Mouse (Mus musculus): Measurements from ENCODE around the gene F830045P16Rik. TPM values are rescaled to one million over a fixed set of nuclear protein-coding genes. Genes with fewer than 3 reads are reported as not detected.

Gene F830045P16Rik
- polyA plus RNA-seq, 1 experiment from 2014 or later = 0.05 TPM

DNA sequence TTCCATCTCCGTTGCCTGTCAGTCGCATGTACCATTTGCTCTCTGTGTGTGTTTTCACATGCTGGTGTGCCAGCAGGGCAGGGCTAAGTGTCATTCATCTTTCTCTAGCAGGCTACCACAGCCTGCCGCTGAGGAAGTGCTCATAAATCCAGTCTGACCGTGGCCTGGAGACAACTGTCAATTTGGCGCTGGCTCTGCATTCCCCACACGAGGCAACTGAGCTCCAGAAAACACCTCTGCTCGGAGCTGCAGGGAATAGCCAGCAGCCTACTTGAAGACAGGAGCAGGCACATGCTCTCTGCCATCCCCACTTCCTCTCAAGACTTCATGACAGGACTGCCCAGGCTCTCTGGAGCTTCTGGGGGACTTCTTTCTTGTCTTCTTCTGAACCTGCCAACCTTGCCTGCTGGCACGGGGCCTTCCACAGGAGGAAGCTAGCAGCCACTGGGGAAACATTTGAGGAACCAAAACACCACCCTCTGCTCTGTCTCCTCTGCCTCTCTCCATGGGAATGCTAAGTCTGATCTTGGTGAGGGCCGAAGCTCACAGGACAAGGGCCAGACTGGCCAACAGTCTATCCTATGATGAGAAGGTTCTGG lies 13.2 kb upstream of the F830045P16Rik start:
- Histone ChIP-seq H3K4me2 (replicated peaks; ENCODE audit: low read depth) (no peak overlapping the region), H3K4me3 (ENCODE audit: low read depth, low read length) (no peak overlapping the region), H3K4me1 (replicated peaks; ENCODE audit: control insufficient read depth, insufficient read depth) (no peaks in the 10 kb centered on the region), H3K36me3 (ENCODE audit: control insufficient read depth, insufficient read depth, low read length) (no peaks in the 10 kb centered on the region), H3K27me3 (ENCODE audit: control insufficient read depth, insufficient read depth, low read length) (no peaks in the 10 kb centered on the region), H3K27ac (replicated peaks) (no peak overlapping the region), H3K9me3 (ENCODE audit: control insufficient read depth, low read length) (no peaks in the 10 kb centered on the region), H3K9ac (ENCODE audit: low read length) (no peak overlapping the region)
- DNase-seq (ENCODE audit: low spot score) (no peak), ATAC-seq (ENCODE audit: low FRiP score, low TSS enrichment) (no peak)
- 43% methylated on average over 9 of the region's 9 CpGs for WGBS
- TF ChIP-seq CTCF (IDR thresholded peaks at IDR 0.05; ENCODE audit: low read depth) = no peak
- TF ChIP-seq EP300 (optimal IDR thresholded peaks at IDR 0.05) = no peak

DNA sequence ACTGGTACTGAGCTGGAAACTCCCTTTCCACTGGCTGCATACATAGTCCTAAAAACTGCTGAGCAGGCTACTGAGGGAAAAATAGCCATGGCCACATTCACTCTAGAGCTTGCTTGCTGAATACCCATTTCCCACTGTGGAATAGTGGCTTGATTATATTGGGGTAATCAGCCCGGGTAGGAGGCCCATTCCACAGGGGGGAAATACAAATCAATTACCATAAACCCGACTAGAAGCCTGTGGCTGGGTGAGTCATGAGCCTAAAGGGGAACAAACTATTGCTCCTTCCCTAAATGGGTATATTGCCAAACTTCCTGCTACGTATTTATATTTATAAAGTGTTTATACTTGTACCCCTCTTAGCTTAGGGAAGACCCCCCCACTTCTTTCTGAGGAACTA lies 10.4 kb upstream of the F830045P16Rik start:
- no peak overlapping the region for H3K27ac ChIP-seq (replicated peaks)
- no peak overlapping the region for H3K4me3 ChIP-seq (ENCODE audit: low read depth, low read length)
- no peak for TF ChIP-seq EP300 (optimal IDR thresholded peaks at IDR 0.05)
- no peak for TF ChIP-seq CTCF (IDR thresholded peaks at IDR 0.05; ENCODE audit: low read depth)
- H3K9ac ChIP-seq (ENCODE audit: low read length) = no peak overlapping the region
- H3K36me3 ChIP-seq (ENCODE audit: control insufficient read depth, insufficient read depth, low read length) = no peaks in the 10 kb centered on the region
- no peak overlapping the region for H3K4me2 ChIP-seq (replicated peaks; ENCODE audit: low read depth)
- ATAC-seq (ENCODE audit: low FRiP score, low TSS enrichment) = no peak
- WGBS = 56% methylated on average over 3 of the region's 3 CpGs
- H3K9me3 ChIP-seq (ENCODE audit: control insufficient read depth, low read length) = no peaks in the 10 kb centered on the region
- H3K27me3 ChIP-seq (ENCODE audit: control insufficient read depth, insufficient read depth, low read length) = no peaks in the 10 kb centered on the region
- H3K4me1 ChIP-seq (replicated peaks; ENCODE audit: control insufficient read depth, insufficient read depth) = no peaks in the 10 kb centered on the region
- no peak for DNase-seq (ENCODE audit: low spot score)

DNA sequence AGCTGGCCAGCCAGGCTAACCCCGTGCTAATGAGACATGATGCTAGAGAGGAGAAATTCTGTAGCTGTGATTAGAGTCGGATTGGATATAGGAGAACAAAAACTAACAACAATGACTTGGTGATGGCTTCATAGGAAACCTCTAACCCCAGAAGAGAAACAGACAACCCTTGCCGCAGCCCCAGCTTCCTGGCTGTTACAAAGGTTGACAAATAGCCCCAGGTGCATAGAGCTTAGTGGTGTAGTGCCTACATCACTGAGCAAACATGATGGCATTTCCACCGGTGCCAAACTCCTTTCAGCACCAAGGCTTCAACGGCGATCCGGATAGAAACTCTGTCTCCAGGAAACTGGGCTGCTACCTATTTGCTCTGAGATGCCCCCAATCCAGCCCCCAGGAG lies 9.2 kb upstream of the F830045P16Rik start:
- Histone ChIP-seq H3K27ac (replicated peaks) (no peak overlapping the region), H3K36me3 (ENCODE audit: control insufficient read depth, insufficient read depth, low read length) (no peaks in the 10 kb centered on the region), H3K9ac (ENCODE audit: low read length) (no peak overlapping the region), H3K4me3 (ENCODE audit: low read depth, low read length) (no peak overlapping the region), H3K27me3 (ENCODE audit: control insufficient read depth, insufficient read depth, low read length) (no peaks in the 10 kb centered on the region), H3K9me3 (ENCODE audit: control insufficient read depth, low read length) (no peaks in the 10 kb centered on the region), H3K4me1 (replicated peaks; ENCODE audit: control insufficient read depth, insufficient read depth) (no peaks in the 10 kb centered on the region), H3K4me2 (replicated peaks; ENCODE audit: low read depth) (no peak overlapping the region)
- TF ChIP-seq EP300 (optimal IDR thresholded peaks at IDR 0.05) = no peak
- TF ChIP-seq CTCF (IDR thresholded peaks at IDR 0.05; ENCODE audit: low read depth) = no peak
- DNase-seq (ENCODE audit: low spot score) (no peak), ATAC-seq (ENCODE audit: low FRiP score, low TSS enrichment) (no peak)
- WGBS = 69% methylated on average over 7 of the region's 7 CpGs

DNA sequence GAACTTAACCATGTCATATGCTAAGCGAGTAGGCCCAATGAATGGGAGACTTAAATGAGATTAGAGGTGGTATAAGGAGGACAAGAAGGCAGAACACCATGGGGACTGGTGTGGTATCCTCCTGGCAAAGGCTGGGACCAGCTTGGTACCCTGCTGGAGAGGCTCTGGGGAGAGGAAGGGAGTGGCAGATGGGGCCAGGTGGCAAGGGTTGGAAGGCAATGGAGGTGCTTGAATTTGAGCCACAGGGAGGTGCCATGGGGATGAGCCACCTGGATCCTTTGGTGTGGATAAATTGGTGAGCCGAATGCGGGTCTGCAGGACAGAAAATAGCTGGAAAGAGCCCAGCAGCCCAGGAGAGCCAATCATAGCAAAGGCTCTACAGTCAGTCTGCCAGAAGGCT lies 8.5 kb upstream of the F830045P16Rik start:
- DNase-seq (ENCODE audit: low spot score) (no peak), ATAC-seq (ENCODE audit: low FRiP score, low TSS enrichment) (no peak)
- H3K9ac ChIP-seq (ENCODE audit: low read length) = no peak overlapping the region
- no peak overlapping the region for H3K4me3 ChIP-seq (ENCODE audit: low read depth, low read length)
- no peaks in the 10 kb centered on the region for H3K36me3 ChIP-seq (ENCODE audit: control insufficient read depth, insufficient read depth, low read length)
- TF ChIP-seq EP300 (optimal IDR thresholded peaks at IDR 0.05) (no peak), CTCF (IDR thresholded peaks at IDR 0.05; ENCODE audit: low read depth) (no peak)
- H3K27ac ChIP-seq (replicated peaks) = no peak overlapping the region
- 78% methylated on average over 3 of the region's 3 CpGs for WGBS
- H3K27me3 ChIP-seq (ENCODE audit: control insufficient read depth, insufficient read depth, low read length) = no peaks in the 10 kb centered on the region
- no peaks in the 10 kb centered on the region for H3K9me3 ChIP-seq (ENCODE audit: control insufficient read depth, low read length)
- H3K4me2 ChIP-seq (replicated peaks; ENCODE audit: low read depth) = no peak overlapping the region
- no peaks in the 10 kb centered on the region for H3K4me1 ChIP-seq (replicated peaks; ENCODE audit: control insufficient read depth, insufficient read depth)

DNA sequence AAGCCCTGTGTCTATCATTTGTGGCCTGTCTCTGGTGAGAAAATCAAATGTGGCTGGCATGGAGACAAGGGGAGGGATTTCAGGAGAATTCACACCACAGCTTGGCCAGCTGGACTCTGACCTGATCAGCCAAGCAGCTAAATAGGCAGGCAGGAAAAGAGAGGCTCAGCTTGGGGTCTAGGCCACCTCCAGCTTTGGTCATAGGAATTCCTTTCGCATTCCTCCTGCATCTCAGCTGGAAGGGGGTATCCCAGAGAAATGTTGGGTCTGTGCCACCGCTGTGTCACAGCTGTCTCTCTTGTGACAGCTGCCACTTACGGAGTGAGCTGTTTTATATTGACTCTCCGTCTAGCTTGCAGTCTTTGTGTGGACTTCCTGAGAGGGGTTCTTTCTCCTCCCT lies 8.0 kb upstream of the F830045P16Rik start:
- no peak overlapping the region for H3K4me3 ChIP-seq (ENCODE audit: low read depth, low read length)
- 57% methylated on average over 4 of the region's 4 CpGs for WGBS
- H3K9ac ChIP-seq (ENCODE audit: low read length) = no peak overlapping the region
- H3K36me3 ChIP-seq (ENCODE audit: control insufficient read depth, insufficient read depth, low read length) = no peaks in the 10 kb centered on the region
- ATAC-seq (ENCODE audit: low FRiP score, low TSS enrichment) (no peak), DNase-seq (ENCODE audit: low spot score) (no peak)
- no peaks in the 10 kb centered on the region for H3K4me1 ChIP-seq (replicated peaks; ENCODE audit: control insufficient read depth, insufficient read depth)
- no peak for TF ChIP-seq EP300 (optimal IDR thresholded peaks at IDR 0.05)
- no peak for TF ChIP-seq CTCF (IDR thresholded peaks at IDR 0.05; ENCODE audit: low read depth)
- no peak overlapping the region for H3K27ac ChIP-seq (replicated peaks)
- H3K27me3 ChIP-seq (ENCODE audit: control insufficient read depth, insufficient read depth, low read length) = no peaks in the 10 kb centered on the region
- H3K9me3 ChIP-seq (ENCODE audit: control insufficient read depth, low read length) = no peaks in the 10 kb centered on the region
- no peak overlapping the region for H3K4me2 ChIP-seq (replicated peaks; ENCODE audit: low read depth)

DNA sequence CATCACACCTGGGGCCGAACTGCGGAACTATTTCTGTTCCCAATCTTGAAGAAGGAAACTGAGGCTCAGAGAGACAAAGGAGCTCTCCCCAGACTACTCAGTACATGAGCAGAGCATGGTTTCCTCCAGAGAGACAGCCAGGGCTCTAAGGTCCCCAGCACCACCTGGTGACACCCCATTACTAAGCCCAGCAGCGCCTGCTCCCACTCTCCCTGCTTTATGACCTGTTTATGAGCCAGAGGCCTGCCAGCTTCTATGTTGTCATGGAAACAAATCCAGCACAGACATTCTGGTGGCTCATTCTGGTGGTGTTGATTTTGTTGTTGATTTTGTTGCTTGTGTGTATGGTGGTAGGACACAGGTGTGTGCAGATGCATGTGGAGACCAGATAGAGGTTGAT lies 3.6 kb upstream of the F830045P16Rik start:
- ATAC-seq (ENCODE audit: low FRiP score, low TSS enrichment) = no peak
- Histone ChIP-seq H3K27me3 (ENCODE audit: control insufficient read depth, insufficient read depth, low read length) (no peaks in the 10 kb centered on the region), H3K9ac (ENCODE audit: low read length) (no peak overlapping the region), H3K9me3 (ENCODE audit: control insufficient read depth, low read length) (no peaks in the 10 kb centered on the region), H3K27ac (replicated peaks) (no peak overlapping the region), H3K4me1 (replicated peaks; ENCODE audit: control insufficient read depth, insufficient read depth) (no peaks in the 10 kb centered on the region), H3K36me3 (ENCODE audit: control insufficient read depth, insufficient read depth, low read length) (no peaks in the 10 kb centered on the region), H3K4me2 (replicated peaks; ENCODE audit: low read depth) (no peak overlapping the region), H3K4me3 (ENCODE audit: low read depth, low read length) (no peak overlapping the region)
- TF ChIP-seq EP300 (optimal IDR thresholded peaks at IDR 0.05) (no peak), CTCF (IDR thresholded peaks at IDR 0.05; ENCODE audit: low read depth) (no peak)
- DNase-seq (ENCODE audit: low spot score) = no peak
- 69% methylated on average over 3 of the region's 3 CpGs for WGBS

Data from stomach, postnatal 0 days (tissue).